Mouse (Mus musculus): ENCODE data around the gene Eid2. TPM values are rescaled to one million over a fixed set of nuclear protein-coding genes. Genes with fewer than 3 reads are reported as not detected.

Gene Eid2
- polyA plus RNA-seq, 1 experiment from 2014 or later = 1.4 TPM

DNA sequence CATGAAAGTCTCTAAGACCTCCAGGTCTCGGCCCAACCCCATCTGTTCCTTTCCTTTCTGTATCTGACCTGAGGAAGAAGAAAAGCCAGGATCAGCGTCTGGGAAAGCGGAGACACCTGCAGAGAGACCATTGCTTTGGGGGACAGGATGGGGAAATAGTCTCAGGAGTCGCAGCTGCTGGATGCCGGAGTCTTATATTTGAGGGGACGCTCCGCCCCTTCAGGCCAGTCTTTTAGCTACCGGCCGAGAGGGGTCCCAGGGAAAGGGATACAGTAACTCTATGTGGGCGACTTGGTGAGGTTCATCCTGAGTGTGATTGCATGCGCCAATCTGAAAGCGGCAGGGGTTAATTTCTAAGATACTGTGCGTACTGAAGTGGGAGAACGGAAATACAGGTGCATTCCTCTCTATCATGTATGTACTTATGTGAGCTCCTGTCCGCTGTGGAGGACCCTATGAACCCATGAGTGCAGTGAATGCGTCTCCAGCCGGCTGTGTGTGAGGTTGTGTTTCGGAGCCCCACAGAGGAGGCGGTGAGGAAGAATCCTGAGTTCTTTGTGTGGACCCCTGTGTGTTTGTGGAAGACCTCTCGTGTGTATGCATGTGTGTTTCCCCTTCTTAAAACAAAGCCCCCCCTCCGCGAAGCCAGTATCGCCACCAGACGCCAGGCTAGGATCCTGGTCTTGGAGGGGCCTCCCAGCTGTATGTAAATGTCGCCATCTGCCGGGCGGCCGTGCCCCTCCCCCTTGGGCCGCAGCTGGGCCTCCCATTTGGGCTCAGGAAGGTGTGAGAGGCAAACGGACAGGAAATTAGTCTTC, 34.1 kb downstream of the Eid2 start, which contains the start of gene Dll3:
Gene Dll3 (minus strand): TSS at position 623 of the 818 bp plus-strand sequence.
- no peak within 1 kb of the TSS for H3K27ac ChIP-seq
- peaks cover 25% of the 10 kb centered on the region for H3K36me3 ChIP-seq
- no peaks in the 10 kb centered on the region for H3K9me3 ChIP-seq
- 2% methylated on average over 30 of the region's 30 CpGs for WGBS
- H3K4me3 ChIP-seq = peak within 1 kb of the TSS; percentile 51
- peaks cover 21% of the 10 kb centered on the region for H3K4me1 ChIP-seq
- peaks cover 72% of the 10 kb centered on the region for H3K27me3 ChIP-seq (ENCODE audit: insufficient read depth, poor library complexity, severe bottlenecking)
- DNase-seq (ENCODE audit: low spot score) = no peak

DNA sequence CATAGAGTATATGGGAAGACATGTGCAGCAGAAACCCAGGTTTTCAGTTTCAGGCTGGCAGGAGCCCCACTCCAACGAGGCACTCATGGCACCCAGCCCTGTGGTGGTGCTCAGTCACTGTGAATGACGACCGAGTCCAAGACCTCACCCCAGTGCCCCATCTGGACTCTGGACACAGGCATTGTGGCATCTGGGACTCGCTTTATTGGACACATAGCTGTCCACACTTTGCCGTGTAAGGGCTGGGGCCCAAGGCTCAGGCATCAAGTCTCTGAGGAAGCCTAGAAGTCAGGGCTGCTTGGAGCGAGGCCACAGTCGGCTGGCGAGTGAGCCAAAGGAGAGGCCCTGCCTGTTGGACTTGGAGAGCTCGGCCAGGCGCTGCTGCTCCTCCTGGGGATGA, 38.0 kb downstream of the Eid2 start:
- DNase-seq (ENCODE audit: low spot score) = no peak
- Histone ChIP-seq H3K4me3 (no peak overlapping the region), H3K9me3 (no peaks in the 10 kb centered on the region), H3K27ac (no peak overlapping the region), H3K36me3 (peaks cover 61% of the 10 kb centered on the region), H3K4me1 (peaks cover 21% of the 10 kb centered on the region), H3K27me3 (ENCODE audit: insufficient read depth, poor library complexity, severe bottlenecking) (peaks cover 34% of the 10 kb centered on the region)
- WGBS = 93% methylated on average over 10 of the region's 10 CpGs

DNA sequence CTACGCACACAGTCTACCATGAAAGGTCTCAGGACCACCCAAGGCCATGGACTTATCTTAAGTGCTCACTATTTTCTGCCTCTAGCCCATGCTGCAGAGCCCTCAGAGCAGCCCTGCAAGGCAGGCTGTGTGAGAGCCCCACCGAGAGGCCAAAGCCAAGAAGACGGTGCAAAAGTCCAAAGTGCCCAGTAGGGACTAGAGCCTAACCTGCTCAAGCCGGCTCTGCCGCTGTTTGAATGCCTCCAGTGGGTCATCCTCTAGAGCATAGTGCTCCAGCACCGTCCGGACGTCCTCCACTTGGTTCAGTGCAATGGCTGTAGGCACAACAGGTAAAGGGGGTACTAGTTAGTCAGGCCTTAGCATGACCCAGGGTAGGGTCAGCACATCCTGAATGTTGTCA, 38.5 kb downstream of the Eid2 start:
- no peak overlapping the region for H3K27ac ChIP-seq
- 87% methylated on average over 8 of the region's 8 CpGs for WGBS
- H3K9me3 ChIP-seq = no peaks in the 10 kb centered on the region
- no peak overlapping the region for H3K4me3 ChIP-seq
- peaks cover 28% of the 10 kb centered on the region for H3K27me3 ChIP-seq (ENCODE audit: insufficient read depth, poor library complexity, severe bottlenecking)
- no peak for DNase-seq (ENCODE audit: low spot score)
- H3K4me1 ChIP-seq = peaks cover 24% of the 10 kb centered on the region
- peaks cover 61% of the 10 kb centered on the region for H3K36me3 ChIP-seq

DNA sequence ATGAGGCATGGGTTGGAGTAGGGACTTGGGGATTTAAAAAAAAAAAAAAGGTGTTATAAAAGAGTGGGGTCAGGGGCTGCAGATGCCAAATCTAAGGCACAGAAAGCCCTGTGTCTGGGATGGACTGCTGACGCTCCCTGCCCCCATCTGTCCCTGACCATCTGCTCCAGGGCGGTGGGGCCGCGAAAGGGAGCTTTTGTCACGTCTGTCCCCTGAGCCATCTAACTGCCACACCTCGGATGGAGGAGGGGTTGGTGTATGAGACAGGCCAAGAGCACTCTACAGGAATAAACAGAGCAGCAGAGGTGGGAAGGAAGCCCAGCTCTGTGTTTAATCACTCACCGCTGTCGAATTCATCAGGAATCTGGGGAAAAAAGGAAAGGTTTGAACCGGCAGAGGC, 42.1 kb downstream of the Eid2 start:
- Histone ChIP-seq H3K27ac (no peak overlapping the region), H3K4me3 (no peak overlapping the region), H3K36me3 (peaks cover 66% of the 10 kb centered on the region), H3K4me1 (peaks cover 11% of the 10 kb centered on the region), H3K9me3 (no peaks in the 10 kb centered on the region), H3K27me3 (ENCODE audit: insufficient read depth, poor library complexity, severe bottlenecking) (no peaks in the 10 kb centered on the region)
- DNase-seq (ENCODE audit: low spot score) = no peak
- 65% methylated on average over 9 of the region's 9 CpGs for WGBS

DNA sequence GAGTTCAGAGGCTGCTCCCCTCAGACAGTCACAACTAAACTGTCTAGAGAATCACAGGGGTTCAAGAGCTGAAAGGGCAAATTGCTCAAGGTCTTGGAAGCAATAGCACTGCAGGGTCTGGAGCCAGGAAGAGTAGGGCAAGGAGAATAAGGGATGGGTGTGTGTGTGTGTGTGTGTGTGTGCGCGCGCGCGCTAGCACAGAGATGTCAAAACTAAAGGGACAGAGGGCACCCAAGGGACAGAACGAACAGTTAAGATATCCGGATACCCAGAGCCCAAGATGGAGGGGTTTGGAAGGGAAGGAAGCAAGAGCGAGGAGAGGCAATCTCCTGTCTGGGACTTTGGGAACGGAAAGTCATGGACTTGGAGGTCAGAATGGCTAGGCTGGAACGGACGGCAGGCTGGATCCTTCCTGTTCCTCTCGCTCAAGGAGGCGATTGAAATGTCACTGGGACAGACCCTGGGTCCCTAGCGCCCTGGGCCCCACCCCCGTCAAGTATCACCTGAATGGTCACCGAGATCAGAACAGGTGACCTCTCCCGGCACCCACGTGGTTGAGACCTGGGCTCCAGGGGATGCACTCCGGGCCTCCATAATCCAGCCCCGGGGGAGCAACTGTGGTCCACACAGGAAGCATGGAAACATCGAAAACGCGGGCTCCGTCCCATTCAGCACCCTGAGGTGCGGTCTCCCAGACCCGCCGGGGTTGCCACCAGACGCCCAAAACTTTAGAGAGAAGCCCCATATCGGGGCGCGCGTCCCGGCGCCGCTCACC, 43.7 kb downstream of the Eid2 start:
- WGBS = 8% methylated on average over 35 of the region's 35 CpGs
- peaks cover 66% of the 10 kb centered on the region for H3K36me3 ChIP-seq
- H3K9me3 ChIP-seq = no peaks in the 10 kb centered on the region
- no peaks in the 10 kb centered on the region for H3K27me3 ChIP-seq (ENCODE audit: insufficient read depth, poor library complexity, severe bottlenecking)
- DNase-seq (ENCODE audit: low spot score) = no peak
- peaks cover 11% of the 10 kb centered on the region for H3K4me1 ChIP-seq
- H3K27ac ChIP-seq = peak overlapping the region; percentile 94
- peak overlapping the region; percentile 99 for H3K4me3 ChIP-seq

DNA sequence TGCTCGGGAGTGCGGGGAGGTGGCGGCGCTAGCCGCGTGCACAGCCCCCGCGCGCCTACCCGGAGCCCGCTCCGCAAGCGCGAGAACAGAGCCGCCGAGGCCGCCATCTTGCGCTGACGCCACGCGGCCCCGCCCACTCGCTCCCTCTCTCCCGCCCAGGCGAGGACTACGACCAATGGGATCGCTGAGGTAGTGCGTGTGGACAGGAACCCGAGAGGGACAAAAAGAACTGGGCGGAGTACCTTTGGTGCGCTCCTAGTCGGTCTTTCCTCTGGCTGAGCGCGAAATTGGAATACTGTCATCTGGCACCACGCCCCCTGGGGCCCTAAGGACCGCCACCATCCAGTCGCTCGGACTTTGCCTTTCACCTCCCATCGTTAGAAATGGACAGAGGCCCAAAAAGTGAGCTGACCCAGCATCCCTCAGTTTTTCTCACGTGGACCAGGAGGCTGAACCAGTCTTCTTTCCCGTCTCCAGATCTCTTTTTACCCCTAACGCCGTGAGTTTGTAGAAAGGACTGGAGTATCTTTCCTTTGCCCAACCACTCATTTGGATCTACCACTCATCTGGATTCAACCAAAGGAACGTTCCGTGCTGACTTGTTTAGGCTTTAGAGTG, 44.4 kb downstream of the Eid2 start, which contains the start of gene Timm50:
Gene Timm50 (minus strand): TSS at position 147 of the 618 bp plus-strand sequence.
- no peaks in the 10 kb centered on the region for H3K27me3 ChIP-seq (ENCODE audit: insufficient read depth, poor library complexity, severe bottlenecking)
- peak; percentile 98 for DNase-seq (ENCODE audit: low spot score)
- under 1% methylated on average over 45 of the region's 45 CpGs for WGBS
- peaks cover 11% of the 10 kb centered on the region for H3K4me1 ChIP-seq
- H3K4me3 ChIP-seq = peak within 1 kb of the TSS; percentile 99
- H3K36me3 ChIP-seq = peaks cover 66% of the 10 kb centered on the region
- no peaks in the 10 kb centered on the region for H3K9me3 ChIP-seq
- peak within 1 kb of the TSS; percentile 94 for H3K27ac ChIP-seq

DNA sequence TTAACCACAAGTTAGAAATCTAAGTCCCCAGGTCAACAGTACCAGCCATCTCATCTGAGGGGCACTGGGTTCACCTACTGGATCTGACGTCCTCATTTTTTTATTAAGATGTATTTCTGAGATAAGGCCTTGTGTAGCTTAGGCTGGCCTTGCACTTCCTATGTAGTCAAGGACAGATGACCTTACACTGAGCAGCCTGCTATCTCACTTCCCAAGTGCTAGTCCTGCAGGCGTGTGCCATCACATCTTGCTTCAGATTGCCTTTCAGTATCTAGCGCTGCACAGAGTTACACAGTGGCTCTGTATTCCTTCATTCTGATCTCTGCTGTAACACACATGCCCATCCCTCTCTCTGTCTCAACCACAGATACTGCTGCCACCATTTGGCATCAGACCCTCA, 50.4 kb downstream of the Eid2 start:
- Histone ChIP-seq H3K4me1 (no peaks in the 10 kb centered on the region), H3K9me3 (no peaks in the 10 kb centered on the region), H3K27ac (no peak overlapping the region), H3K27me3 (ENCODE audit: insufficient read depth, poor library complexity, severe bottlenecking) (no peaks in the 10 kb centered on the region), H3K36me3 (peaks cover 92% of the 10 kb centered on the region), H3K4me3 (no peak overlapping the region)
- whole genome bisulfite sequencing = 84% methylated on average over 3 of the region's 3 CpGs
- no peak for DNase-seq (ENCODE audit: low spot score)

DNA sequence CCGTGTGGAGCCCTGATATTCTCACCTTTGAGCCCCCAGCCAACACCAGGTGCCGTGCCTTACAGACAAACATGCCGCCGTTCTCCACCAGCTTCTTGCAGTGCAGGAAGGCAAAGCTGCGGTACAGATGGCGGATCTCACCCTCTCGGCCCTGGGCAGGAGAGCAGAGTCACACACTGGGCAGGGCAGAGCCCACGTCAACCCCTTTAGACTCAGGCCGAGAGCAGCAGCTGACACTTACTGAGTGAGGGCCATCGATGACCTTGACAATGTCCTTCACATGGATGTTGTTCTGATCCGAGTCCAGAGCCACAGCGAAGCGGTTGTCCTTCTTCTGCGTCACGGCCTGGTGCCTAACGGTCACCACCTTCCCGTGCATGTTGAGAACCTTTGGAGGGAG, 51.0 kb downstream of the Eid2 start:
- WGBS = 91% methylated on average over 17 of the region's 17 CpGs

More for the DNA sequence above, 51.0 kb downstream of the Eid2 start:
- Histone ChIP-seq H3K36me3 (peaks cover 99% of the 10 kb centered on the region), H3K9me3 (no peaks in the 10 kb centered on the region), H3K4me3 (no peak overlapping the region), H3K27ac (no peak overlapping the region), H3K4me1 (no peaks in the 10 kb centered on the region), H3K27me3 (ENCODE audit: insufficient read depth, poor library complexity, severe bottlenecking) (no peaks in the 10 kb centered on the region)
- no peak for DNase-seq (ENCODE audit: low spot score)

Other genes with a start within 250 kb of the Eid2 start
- 315 and 364 TPM in 2 replicates for gene Psmc4, start 217.8 kb upstream of the Eid2 start, polyA plus RNA-seq (2016; fragmentation: Nextera tagmentation; extraction: Ambion mirVana)
- 0.41 TPM in 1 of 2 replicates, not detected in the other for gene Fcgbp, start 196.6 kb upstream of the Eid2 start, polyA plus RNA-seq (2016; fragmentation: Nextera tagmentation; extraction: Ambion mirVana)
- gene 9530053A07Rik, start 138.4 kb upstream of the Eid2 start, polyA plus RNA-seq (2016; fragmentation: Nextera tagmentation; extraction: Ambion mirVana) = 0.05 and 0.06 TPM in 2 replicates
- 101 and 140 TPM in 2 replicates for gene Fbl, start 98.2 kb upstream of the Eid2 start, polyA plus RNA-seq (2016; fragmentation: Nextera tagmentation; extraction: Ambion mirVana)
- 9.9 and 10.4 TPM in 2 replicates for gene Dyrk1b, start 88.4 kb upstream of the Eid2 start, polyA plus RNA-seq (2016; fragmentation: Nextera tagmentation; extraction: Ambion mirVana)
- gene Eid2b, start 9.9 kb downstream of the Eid2 start, polyA plus RNA-seq (2016; fragmentation: Nextera tagmentation; extraction: Ambion mirVana) = 5.6 and 7.1 TPM in 2 replicates
- not detected in 2 replicates for gene Selenov, start 23.3 kb downstream of the Eid2 start, polyA plus RNA-seq (2016; fragmentation: Nextera tagmentation; extraction: Ambion mirVana)
- 0.18 and 0.68 TPM in 2 replicates for gene Dll3, start 34.4 kb downstream of the Eid2 start, polyA plus RNA-seq (2016; fragmentation: Nextera tagmentation; extraction: Ambion mirVana)
- 171 and 189 TPM in 2 replicates for gene Timm50, start 44.2 kb downstream of the Eid2 start, polyA plus RNA-seq (2016; fragmentation: Nextera tagmentation; extraction: Ambion mirVana)
- 88.5 and 90.7 TPM in 2 replicates for gene Supt5, start 70.9 kb downstream of the Eid2 start, polyA plus RNA-seq (2016; fragmentation: Nextera tagmentation; extraction: Ambion mirVana)
- gene Rps16, start 82.8 kb downstream of the Eid2 start, polyA plus RNA-seq (2016; fragmentation: Nextera tagmentation; extraction: Ambion mirVana) = 726 and 844 TPM in 2 replicates
- gene Plekhg2, start 104.7 kb downstream of the Eid2 start, polyA plus RNA-seq (2016; fragmentation: Nextera tagmentation; extraction: Ambion mirVana) = 68.3 and 75.1 TPM in 2 replicates
- 13.7 and 15.1 TPM in 2 replicates for gene Zfp36, start 112.4 kb downstream of the Eid2 start, polyA plus RNA-seq (2016; fragmentation: Nextera tagmentation; extraction: Ambion mirVana)
- gene Med29, start 124.8 kb downstream of the Eid2 start, polyA plus RNA-seq (2016; fragmentation: Nextera tagmentation; extraction: Ambion mirVana) = 58.8 and 62.0 TPM in 2 replicates
- gene Paf1, start 125.1 kb downstream of the Eid2 start, polyA plus RNA-seq (2016; fragmentation: Nextera tagmentation; extraction: Ambion mirVana) = 79.8 and 81.3 TPM in 2 replicates
- 7.5 and 8.7 TPM in 2 replicates for gene Gmfg, start 169.6 kb downstream of the Eid2 start, polyA plus RNA-seq (2016; fragmentation: Nextera tagmentation; extraction: Ambion mirVana)
- 1.5 and 1.9 TPM in 2 replicates for gene Lrfn1, start 184.1 kb downstream of the Eid2 start, polyA plus RNA-seq (2016; fragmentation: Nextera tagmentation; extraction: Ambion mirVana)
- gene Ifnl2, start 242.6 kb downstream of the Eid2 start, polyA plus RNA-seq (2016; fragmentation: Nextera tagmentation; extraction: Ambion mirVana) = not detected in 2 replicates